Mouse (Mus musculus): ENCODE data around the gene 2610528A11Rik.

2610528A11Rik gene

DNA sequence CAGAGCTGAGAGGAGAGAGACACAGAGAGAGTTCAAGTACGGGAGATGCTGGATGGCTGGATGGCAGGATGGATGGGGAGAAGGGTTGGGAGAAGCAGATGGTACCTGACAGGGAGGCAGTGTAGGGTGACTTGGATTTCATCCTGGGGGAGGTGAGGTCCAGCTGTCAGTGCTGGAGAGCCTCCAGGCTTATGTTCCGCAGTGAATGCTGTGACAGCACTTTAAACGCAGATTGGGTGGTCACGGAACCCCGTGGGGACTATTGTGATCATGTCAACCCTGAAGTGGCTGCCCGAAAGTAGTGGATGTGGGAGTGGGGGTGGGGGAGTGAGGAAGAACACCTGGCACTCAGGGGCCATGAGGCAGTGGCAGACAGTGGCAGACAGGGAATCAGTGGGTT is 19.4 kb downstream of the 2610528A11Rik start:
- DNase-seq (ENCODE audit: low spot score in 2 of 2) = no peak

DNA sequence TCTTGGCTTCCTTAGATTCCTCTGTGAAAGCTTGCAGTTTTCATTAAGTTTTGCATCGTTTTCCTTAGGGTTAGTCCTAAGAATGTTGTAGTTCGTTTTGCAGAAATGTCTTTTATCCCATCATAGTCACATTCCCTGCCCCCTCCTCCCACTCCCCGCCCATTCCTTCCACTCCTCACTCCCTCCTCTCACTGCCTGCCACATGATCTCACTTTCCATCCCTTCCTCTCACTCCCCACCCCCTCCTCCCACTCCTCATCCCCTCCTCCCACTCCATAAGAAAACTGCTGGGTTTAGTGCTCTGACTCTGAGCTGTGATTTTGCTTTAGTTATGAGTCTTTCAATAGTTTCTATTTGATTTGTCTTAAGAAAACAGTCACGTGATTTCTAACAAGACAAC is 30.1 kb downstream of the 2610528A11Rik start:
- no peak for DNase-seq (ENCODE audit: low spot score in 2 of 2)

DNA sequence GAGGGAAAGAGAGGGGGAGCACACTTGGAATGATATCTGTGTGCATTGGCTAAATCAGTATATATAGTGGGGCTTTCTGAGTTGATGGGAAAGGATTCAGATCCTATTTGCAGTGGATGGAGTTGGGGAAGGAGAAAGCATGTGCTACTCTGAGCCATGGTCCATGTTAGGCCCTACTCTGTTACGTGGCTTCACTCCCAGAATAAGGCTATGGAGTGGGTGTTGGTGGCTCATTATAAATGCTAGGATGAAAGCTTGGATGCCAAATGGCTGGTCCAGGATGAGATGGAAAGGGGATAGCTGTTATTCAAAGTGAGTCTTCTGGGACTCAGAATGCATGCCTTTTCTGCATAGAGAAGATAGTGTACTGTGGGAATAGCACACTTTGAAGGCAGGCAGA is 33.1 kb downstream of the 2610528A11Rik start:
- no peak for DNase-seq (ENCODE audit: low spot score in 2 of 2)

DNA sequence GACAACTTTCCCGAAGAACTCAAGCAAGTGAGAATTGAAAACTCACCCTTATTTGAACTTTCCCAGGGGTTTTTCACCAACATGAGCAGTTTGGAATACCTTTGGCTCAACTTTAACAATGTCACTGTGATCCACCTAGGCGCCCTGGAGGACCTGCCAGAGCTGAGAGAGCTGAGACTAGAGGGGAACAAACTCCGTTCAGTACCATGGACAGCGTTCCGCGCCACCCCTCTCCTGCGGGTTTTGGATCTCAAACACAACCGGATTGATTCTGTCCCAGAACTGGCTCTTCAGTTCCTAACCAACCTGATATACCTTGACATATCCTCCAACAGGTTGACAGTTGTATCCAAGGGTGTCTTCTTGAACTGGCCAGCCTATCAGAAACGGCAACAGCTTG is 45.3 kb downstream of the 2610528A11Rik start:
- no peak for DNase-seq (ENCODE audit: low spot score in 2 of 2)

DNA sequence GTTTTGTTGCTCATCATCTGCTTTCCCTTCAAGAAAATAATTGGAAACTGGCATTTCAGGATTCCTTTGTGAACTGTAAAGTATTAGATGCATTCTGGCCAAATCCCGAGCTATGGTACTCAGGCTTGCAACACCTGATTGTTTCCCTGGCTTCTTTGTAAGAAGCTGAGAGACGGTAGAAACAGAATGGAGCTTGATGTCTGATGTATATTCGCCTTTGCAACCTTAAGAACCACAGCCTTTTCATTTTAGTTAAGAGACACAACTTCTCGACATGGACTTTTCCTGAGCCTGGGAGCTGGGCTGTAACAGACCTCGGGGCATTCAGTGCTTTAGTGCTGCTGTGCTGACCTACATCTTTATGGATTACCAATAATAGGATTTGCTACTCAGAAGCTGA is 46.2 kb downstream of the 2610528A11Rik start, which contains the start of gene Lrit2:
Gene Lrit2, plus strand, starts transcription at position 301 of the 400 bp plus-strand sequence.
- no peak for DNase-seq (ENCODE audit: low spot score in 2 of 2)

DNA sequence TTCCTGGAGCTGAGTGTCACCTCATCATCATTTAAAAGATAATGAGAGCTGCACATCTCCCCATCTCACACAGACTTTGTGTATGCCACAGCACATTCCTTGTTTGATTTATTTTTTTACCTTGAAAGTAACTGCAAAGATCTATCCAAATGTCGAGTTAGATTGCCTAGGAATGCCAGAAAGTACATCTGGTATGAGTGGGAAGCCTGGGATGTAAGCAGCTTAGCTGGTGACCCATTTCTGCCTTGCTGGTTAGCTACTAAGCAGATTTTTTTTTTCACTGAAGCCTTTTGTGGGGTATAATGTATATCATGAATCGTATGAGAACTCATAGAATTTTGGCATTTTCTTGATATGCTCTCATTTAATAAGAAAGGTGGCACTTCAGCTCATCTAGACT is 47.2 kb downstream of the 2610528A11Rik start:
- peak; percentile 6 to 39 for DNase-seq (ENCODE audit: low spot score in 2 of 2)

DNA sequence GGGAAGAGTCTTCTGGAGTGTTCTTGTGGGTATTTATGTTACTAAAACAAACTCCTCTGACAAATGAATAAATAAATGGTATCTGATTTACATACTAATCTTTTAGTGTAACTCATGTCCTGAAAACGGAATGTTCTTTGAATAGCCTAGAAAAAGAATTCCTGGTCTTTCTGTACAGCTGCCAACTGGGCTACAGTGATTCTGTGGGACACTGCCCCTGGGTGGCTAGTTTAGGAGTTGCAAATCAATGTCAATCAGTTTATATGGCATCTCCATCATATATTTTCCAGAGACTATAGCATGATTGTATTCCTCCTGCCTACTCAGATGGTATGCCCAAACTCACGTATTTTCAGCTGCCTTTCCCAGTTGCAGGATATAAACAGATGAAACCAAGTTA is 49.0 kb downstream of the 2610528A11Rik start:
- DNase-seq (ENCODE audit: low spot score in 2 of 2) = no peak
